Mouse (Mus musculus): Measurements from ENCODE around the gene Arhgap9. TPM values are rescaled to one million over a fixed set of nuclear protein-coding genes. Genes with fewer than 3 reads are reported as not detected.
"Not testable (repeated sequence)": the region's sequence is repeated elsewhere in the genome, so short reads cannot be mapped to it uniquely, and the experiment has no call there.

The Arhgap9 gene
- total RNA-seq, 2 experiments from 2014 or later = 3.0 to 3.4 TPM

DNA sequence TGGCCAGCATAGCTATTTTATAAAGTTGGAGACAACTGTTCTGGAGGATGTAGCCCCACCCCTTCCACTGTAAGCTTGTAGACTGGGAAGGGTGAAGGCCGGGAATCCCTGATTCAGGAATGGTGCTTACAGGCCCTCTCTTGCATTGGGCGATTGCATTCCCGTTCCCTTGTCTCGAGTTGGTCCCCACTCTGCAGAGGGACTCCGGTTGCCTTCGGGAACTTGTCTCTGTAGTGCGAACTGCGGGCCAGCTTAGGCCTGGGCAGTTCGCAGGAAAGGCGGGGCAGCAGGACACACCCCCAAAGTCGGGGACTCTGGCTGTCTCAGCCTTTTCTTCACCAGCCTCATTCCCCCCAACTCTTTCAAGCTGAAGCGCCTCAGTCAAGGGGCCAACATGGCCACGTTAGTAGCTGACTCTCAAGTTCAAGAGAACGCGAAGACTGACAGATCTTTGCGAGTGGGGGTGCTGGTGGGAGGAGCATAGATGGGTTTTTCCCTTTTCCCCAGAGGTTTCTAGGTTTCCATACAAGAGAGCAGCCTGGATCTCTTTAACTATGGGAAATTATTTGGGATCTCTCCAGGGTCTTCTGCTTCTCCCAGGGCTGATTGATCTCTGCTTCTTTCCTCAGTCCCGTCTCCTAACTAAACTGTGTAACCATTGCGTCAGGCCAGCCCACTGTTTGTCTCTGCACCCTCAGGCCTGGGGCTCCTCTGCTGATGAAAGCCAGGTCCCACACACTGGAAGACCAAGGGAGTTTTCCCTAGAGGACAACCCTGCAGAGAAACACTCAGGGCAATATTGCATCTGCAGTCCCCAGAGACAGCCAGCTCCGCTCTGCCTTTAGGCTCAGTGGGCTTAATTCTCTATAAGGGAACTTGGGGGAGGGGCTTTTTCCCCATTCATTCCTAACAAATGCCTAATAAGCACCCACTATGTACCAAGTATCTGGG lies 30.6 kb upstream of the Arhgap9 start:
- no peak for DNase-seq (ENCODE audit: low spot score)
- intact Hi-C loops (cut with DNase I) = no loop called here

DNA sequence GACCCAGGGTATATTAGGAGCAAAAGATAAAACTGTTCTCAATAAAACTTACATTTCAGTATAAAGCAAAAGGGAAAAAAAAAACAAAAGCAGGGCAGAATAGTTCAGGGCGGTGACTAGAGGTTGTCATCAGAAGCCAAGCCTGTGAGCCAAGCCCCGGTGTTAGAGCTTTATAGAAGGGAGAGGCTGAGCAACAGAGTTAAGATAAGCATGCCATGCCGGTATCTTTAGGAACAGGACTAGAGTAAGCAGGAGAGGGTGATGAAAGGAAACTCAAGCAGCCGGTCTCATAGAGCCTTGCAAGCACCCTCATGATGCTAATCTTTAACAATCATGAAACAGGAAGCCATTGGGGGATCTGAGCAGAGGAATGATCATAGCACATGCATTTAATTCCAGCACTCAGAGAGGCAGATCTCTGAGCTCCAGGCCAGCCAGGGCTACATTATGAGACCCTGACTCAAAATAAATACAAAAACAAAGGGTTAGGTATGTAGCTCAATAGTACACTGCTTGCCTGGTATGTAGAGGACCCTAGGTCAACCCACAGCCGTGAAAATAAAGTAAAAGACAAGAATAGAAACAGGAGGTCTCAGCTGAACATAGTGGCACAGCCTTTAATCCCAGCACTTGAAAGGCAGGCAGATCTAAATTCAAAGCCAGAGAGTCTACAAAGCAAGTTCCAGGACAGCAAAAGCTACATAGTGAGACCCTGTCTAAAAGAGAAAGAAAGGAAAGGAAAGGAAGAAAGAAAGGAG lies 29.7 kb upstream of the Arhgap9 start:
- intact Hi-C loops (cut with DNase I) = loop anchor here (2.0 kb wide), 1 partner anchor 17 kb away; no protein-coding TSS in a partner anchor
- DNase-seq (ENCODE audit: low spot score) = no peak

DNA sequence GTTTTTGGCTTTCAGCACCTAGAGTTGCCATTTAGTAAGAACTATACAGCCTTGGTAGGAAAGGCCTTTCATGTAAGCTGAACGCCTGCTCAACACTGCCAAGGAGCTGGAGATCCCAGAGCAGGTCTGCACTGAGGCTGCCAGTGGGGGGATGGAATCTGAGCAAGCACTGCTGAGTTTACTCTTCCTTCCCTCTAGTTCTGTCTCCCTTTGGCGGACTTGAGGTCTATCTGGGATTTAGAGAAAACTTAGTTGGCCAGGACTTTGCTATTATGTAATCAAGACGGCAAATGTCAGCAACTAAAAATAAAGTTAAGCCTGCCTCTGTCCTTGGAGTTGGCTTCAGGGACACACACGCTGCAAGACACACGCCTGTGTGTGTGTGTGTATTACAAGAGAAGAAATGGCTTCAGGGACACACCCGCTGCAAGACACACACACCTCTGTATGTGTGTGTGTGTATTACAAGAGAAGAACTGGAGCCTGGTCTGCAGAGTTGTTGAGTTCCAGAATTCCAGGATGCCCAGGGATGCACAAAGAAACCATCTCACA lies 28.7 kb upstream of the Arhgap9 start:
- intact Hi-C loops (cut with DNase I) = loop anchor here (2.0 kb wide), 1 partner anchor 16 kb away; no protein-coding TSS in a partner anchor
- peak; percentile 42 for DNase-seq (ENCODE audit: low spot score)

DNA sequence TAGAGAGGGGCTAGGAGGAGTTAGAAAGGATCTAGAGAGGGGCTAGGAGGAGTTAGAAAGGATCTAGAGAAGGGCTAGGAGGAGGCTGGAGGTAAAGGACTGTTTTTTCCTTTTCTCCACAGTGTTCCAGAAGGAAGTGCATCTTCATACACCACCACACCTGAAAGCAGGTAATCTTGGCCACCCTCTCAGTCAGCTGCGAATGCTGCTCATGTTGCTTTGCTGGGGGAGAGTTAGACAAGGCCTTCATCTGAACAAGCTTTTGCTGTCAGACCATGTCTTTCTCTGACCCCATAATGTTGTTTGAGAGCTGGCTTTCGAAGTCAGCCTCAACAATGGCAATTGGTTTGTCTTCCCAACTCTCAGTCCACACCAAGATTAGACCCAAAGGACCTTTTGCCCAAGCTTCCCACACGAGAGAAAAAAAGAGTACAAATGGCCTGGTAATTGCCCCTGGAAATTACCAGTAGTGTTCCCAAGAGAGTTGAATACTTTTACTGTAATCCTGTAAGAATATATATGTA lies 28.1 kb upstream of the Arhgap9 start:
- no peak for DNase-seq (ENCODE audit: low spot score)
- intact Hi-C loops (cut with DNase I) = loop anchor here (2.0 kb wide), 1 partner anchor 15 kb away; no protein-coding TSS in a partner anchor

DNA sequence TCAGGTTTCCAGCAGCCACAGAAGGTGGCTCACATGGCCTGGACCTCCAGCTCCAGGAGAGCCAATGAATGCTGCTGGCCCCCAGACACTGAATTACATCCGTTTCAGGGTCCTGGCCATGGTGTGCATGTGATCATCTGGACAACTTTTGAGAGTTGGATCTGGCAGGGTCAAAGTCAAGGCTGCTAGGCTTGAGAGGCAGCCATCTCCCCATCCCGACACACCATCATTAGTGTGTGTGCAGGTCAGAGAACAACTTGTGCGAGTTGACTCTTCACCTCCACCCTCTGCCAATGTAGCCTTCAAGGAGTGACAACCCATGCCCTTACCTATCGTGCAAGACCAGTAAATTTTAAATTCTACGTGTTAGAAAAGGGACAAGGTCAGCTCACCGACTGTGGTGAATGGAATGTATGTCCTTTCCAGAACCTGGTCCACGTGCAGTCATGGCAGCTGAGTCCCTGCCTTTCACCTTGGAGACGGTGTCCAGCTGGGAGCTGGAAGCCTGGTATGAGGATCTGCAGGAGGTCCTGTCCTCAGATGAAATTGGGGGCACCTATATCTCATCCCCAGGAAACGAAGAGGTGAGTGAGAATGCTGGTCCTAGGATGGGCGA lies 26.8 kb upstream of the Arhgap9 start:
- no peak for DNase-seq (ENCODE audit: low spot score)
- intact Hi-C loops (cut with DNase I) = no loop called here

DNA sequence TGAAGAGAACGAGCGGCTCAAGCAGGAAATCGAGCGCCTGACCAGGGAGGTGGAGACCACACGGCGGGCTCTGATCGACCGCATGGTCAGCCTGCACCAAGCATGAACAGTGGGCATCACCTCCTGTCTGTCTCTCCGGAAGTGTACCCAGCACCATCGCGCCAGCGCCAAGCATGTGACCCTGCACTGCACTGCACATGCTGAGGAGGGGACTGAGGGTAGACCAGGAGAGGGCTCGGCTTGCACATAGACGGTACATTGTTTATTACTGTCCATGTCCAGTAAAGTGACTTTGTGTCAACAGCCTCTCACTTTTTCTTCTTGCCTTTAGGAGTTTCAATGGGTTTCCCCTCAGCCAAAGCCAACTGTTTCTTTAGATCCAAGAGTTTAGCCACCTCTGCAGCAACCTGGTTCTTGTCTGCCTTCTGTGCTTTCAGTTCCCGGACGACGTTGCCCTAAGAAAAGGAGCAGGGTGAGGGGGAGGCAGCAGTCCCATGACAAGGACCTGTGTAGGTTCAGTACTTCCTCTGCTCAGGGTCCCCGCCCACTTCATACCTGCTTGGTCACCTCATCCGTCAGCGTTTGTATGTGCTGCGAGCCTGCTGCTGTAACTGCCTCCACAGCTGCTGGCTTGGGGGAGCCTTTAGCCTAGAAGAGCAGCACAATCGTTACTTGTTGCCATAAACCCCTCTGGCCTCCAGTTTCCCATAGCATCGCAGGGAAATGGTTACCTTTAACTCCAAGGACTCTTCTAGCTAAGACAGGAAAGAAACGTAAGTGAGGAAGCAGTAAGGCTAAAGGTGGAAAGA lies 25.6 kb upstream of the Arhgap9 start:
- intact Hi-C loops (cut with DNase I) = no loop called here
- DNase-seq (ENCODE audit: low spot score) = no peak

DNA sequence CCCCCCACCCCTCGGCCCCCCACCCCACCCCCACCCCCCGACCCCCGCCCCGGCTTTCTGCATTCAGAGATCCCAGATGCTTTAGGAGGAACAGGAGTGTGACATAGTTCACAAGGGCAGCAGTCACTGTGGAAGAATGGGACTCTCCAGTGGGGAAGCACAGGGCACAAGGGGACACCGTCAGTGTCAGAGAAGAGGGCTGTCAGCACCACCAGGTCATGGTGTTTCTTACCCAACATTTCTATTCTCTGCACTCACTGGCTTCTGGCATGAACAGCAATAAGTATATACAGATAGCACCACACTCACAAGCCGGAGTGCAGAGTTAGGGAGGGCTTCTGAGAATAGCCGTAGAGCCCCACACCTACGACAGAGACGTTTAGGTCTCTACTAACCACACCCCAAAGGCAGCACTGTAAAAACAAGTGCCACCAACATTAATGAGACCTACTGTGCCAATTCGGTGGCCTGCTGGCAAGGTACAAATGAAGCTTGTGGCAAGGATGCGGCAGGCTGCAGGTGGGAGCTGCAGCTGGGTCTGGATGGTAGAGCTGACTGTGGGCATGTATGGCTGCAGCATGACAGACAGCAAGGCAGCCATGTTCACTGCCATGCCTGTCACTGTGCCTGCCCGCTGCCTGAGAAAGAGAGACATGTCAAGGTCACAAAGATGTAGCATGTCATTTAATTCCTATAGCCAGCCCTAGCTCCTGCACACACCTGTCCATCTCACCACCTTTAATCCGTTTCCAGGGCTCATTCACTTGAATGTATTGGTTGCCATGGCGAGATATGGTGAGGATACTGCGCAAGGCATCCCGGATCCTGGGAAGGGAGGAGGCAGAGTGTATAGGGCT lies 24.5 kb upstream of the Arhgap9 start:
- intact Hi-C loops (cut with DNase I) = no loop called here
- DNase-seq (ENCODE audit: low spot score) = no peak

DNA sequence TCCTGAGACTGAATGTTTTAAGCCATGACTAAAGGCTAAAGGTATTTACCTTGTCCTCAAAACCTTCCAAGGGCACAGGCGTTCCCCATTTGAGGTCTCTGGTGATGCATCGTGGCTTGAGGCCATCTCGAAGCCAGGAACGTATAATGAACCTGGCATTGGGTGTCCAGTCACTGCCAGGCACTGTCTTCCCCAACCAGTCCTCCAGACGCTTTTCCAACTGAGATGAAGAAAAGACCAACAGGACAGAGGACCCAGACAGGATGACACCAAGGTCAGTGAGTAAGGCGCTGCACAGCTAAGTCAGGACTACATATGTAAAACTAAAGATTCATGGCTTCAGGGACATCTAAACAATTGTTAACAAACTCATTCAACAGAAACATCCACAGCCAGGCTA lies 21.4 kb upstream of the Arhgap9 start:
- no peak for DNase-seq (ENCODE audit: low spot score)
- intact Hi-C loops (cut with DNase I) = no loop called here

DNA sequence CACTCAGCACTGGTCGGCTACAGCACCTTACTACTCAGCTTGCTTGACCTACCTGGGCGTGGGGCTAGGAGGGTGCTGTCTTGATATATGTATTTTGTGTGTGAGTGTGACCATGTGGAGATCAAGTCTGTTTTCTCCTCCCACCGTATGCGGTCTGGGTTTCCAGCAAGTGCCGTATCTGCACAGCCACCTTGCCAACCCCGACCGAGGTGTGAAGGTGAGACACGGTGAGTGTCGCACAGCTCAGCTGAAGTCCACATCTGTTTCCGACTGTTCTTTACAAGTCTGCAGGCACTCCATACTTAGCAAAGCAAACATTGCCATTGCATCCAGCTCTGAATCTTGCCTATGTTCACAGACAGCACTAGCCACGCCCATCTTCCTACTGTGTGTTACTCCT lies 18.6 kb upstream of the Arhgap9 start:
- intact Hi-C loops (cut with DNase I) = no loop called here
- no peak for DNase-seq (ENCODE audit: low spot score)

DNA sequence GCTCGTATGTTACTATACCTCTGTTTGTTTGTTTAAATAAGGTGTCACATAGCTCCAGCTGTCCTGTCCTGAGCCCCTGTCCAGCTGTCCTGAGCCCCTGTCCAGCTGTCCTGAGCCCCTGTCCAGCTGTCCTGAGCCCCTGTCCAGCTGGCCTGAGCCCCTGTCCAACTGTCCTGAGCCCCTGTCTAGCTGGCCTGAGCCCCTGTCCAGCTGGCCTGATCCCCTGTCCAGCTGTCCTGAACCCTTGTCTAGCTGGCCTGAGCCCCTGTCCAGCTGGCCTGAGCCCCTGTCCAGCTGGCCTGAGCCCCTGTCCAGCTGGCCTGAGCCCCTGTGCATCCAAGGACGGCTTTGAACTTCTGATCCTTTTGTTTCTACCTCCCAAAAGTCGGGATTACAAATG lies 12.6 kb upstream of the Arhgap9 start:
- intact Hi-C loops (cut with DNase I) = loop anchor here (2.0 kb wide), 1 partner anchor 16 kb away; no protein-coding TSS in a partner anchor
- not testable (repeated sequence) for DNase-seq (ENCODE audit: low spot score)

DNA sequence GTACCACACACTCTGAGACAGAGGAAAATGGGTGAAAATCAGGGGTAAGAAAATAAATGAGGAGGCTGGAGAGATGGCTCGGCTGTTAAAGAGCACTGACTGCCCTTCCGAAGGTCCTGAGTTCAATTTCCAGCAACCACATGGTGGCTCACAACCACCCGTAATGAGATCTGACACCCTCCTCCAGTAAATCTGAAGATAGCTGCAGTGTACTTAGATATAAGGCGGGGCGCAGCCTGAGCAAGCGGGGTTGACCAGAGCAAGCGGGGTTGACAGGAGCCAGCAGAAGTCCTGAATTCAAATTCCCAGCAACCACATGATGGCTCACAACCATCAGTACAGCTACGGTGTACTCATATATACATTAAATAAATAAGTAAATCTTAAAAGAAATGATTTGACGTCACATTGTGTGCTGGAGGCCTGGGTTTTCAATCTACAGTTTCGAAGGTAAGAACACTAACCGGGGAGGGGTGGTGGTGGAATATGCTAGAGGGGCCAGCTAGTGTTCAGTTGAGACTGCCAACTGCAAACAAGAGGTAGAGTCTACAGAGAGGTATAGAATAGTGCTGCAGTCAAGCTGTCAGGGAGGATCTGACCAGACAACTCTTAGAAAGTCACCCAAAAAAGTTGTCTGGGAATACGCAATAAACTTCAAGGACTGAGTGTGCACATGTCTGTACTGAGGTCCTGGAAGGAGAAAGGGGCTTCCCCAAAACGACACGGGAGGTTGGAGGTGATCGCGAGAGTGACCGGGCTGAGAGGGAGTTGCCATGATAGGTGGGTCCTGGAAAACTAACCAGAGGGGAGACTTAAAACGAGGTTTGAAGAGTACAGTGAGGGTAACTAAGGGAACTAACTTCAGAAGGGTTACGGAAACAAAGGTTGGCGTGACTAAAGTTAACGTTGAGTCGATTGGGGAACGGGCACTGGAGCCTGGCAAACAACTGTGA lies 11.0 kb upstream of the Arhgap9 start:
- DNase-seq (ENCODE audit: low spot score) = no peak
- intact Hi-C loops (cut with DNase I) = no loop called here

DNA sequence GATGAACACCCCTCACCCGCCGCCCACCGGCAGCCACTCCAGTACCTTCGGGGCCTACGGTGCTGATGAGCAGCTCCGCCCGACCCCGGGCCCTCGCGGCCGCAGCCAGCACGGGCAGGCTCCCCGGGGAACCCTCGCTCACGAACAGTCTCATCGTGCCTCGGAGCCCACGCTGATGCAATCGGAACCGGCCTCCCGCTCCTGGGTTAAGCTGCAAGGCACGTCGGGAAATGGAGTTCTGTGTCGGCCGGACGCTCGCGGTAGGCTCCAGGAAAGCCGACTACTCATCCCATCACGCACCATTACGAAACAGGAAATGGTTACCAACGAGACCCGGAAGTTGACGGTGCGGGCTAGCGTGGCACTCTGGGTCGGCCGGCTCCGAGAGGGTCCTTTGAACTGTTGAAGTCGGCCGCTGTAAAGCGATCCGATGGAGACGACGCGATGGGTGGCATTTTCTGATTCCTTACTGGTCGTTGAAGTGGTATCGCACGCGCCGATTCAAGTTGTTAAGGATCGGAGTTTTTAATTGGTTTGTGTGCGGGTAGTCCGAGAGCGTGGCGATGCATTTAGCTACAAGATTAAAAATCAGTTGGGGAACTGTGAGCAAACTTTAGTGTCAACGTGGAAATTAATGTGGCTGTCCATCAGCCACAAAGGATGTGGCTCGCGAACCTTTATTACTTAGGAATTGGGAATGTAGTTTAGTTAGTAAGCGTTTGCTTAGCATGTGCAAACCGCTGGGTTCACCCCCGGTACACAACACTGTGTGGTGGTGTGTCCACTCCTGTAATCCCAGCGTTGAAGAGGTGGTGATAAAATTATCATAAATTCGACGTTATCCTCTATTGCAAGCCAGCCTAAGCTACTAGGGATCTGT lies 10.0 kb upstream of the Arhgap9 start, which contains the start of gene Mars:
Gene Mars (minus strand): TSS at position 311 of the 880 bp plus-strand sequence.
- intact Hi-C loops (cut with DNase I) = loop anchor here (2.0 kb wide), 1 partner anchor 45 kb away; the partner anchor contains the start of gene Dctn2
- DNase-seq (ENCODE audit: low spot score) = peak; percentile 89

DNA sequence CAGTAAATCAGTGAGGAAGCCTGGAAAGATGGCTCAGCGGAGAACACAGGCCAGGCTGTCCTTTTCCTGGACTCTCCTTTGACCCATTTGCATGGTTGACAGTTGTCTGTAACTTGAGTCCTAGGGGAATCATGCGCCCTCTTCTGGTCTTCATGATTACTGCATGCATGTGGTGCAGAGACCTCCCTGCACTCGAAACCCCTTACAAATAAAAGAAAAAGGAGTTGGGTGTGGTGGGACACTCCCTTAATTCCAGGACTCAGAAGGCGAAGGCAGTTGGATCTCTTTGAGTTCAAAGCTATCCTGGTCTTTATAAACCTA lies 9.4 kb upstream of the Arhgap9 start:
- peak; percentile 53 for DNase-seq (ENCODE audit: low spot score)
- intact Hi-C loops (cut with DNase I) = loop anchor here (2.0 kb wide), 1 partner anchor 46 kb away; the partner anchor contains the start of gene Dctn2

DNA sequence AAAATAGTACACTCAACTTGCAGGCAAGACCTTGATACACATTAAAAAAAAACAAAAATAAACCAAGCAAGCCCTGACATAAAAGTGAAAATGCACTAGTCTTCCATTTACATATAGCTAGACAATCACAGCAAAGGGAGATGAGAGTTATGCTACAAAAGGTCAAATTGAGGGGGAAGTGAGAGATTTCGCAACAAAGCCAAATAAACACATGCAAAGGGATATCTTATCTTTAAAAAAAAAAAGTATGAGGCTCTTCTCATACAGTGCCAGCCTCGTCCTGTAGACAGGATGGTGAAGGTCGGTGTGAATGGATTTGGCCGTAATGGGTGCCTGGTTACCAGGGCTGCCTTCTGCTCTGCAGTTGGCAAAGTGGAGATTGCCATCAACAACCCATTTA lies 8.9 kb upstream of the Arhgap9 start:
- no peak for DNase-seq (ENCODE audit: low spot score)
- intact Hi-C loops (cut with DNase I) = loop anchor here (2.0 kb wide), 1 partner anchor 46 kb away; the partner anchor contains the start of gene Dctn2

DNA sequence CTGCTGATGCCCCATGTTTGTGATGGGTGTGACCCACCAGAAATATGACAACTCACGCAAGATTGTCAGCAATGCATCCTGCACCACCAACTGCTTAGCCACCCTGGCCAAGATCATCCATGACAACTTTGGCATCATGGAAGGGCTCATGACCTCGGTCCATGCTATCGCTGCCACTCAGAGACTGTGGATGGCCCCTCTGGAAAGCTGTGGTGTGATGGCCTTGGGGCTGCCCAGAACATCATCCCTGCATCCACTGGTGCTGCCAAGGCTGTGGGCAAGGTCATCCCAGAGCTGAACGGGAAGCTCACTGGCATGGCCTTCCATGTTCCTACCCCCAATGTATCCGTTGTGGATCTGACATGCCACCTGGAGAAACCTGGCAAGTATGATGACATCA lies 8.2 kb upstream of the Arhgap9 start:
- DNase-seq (ENCODE audit: low spot score) = not testable (repeated sequence)
- intact Hi-C loops (cut with DNase I) = loop anchor here (2.0 kb wide), 1 partner anchor 47 kb away; the partner anchor contains the start of gene Dctn2

DNA sequence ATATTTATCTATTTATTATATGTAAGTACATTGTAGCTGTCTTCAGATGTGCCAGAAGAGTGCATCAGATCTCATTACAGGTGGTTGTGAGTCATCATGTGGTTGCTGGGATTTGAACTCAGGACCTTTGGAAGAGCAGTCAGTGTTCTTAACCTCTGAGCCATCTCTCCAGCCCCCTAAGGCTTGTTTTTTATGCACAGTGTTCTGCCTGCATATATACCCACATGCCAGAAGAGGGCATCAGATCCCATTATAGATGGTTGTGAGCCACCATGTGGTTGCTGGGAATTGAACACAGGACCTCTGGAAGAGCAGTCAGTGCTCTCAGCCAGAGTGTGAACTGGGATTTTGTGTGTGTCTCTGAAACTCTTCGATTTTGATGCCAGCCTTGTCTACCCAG lies 6.8 kb upstream of the Arhgap9 start:
- not testable (repeated sequence) for DNase-seq (ENCODE audit: low spot score)
- intact Hi-C loops (cut with DNase I) = loop anchor here (2.0 kb wide), 1 partner anchor 144 kb away; no protein-coding TSS in a partner anchor

Data from heart, postnatal 25 days (tissue).